14 mouse cellular contexts compared by ENCODE assay signal in the genomic region with DNA sequence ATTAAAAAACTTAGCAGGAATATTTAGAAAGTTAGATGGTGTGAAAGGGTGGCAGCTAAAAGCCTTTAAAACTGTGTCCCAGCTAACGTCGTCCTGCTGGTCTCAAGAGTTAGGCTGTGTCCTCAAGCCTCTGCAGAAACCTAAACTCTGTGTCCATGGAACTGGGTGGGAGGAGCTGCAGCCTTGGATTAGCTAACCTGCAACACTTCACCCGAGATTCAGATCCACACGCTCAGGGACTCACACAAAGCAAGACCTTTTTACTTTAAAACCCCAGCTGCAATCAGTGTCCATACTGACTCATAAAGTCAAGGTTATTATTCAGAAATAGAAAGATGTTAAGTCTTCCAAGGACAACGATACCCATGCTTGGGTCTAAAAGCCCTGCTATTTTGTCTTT.
"Had no signal": no experiment of that assay in that cellular context is flagged by ENCODE, and none has a peak within 500 bp of the region (broad histone marks: within the 10 kb centered on the region; RNA-seq: fewer than 3 reads in every experiment).

No protein-coding gene starts in this region.

- DNase-seq: gastrocnemius, adult 2 months; gastrocnemius, postnatal 10 days; gastrocnemius, postnatal 36 days; heart, adult 18-20 months; heart, postnatal 14 days; heart, postnatal 36 days; kidney, adult 11 months; kidney, adult 2 months; kidney, adult 9 months; kidney, postnatal 14 days; kidney, postnatal 36 days; layer of hippocampus, adult 9-11 months; left cerebral cortex, postnatal 4 days; lung, adult 18-20 months had no signal
